Mouse (Mus musculus) lung, postnatal 0 days (tissue): ENCODE data around the gene Ube2m. TPM values are rescaled to one million over a fixed set of nuclear protein-coding genes. Genes with fewer than 3 reads are reported as not detected.

ENCODE experiments used
- ATAC-seq: fragments of 200-750 bp; cut with Nextera tagmentation; 2 replicates; pipeline ENCODE4 v1.8.0; 2017; ENCODE audit warnings: moderate library complexity
- DNase-seq: peaks from one replicate; pipeline ENCODE4 v3.0.0-alpha.2; 2016; ENCODE audit warnings: low spot score
- H3K27ac ChIP-seq: fragments of 300-500 bp; sonication (generic); 2 replicates; pipeline ENCODE4 v1.5.1; 2014; ENCODE audit warnings: antibody characterized with exemption, mild to moderate bottlenecking, low read length, mixed read lengths
- H3K27me3 ChIP-seq: fragments of 300-500 bp; sonication (generic); replicated peaks from 2 replicates; pipeline ENCODE4 v1.6.1; 2014; ENCODE audit warnings: low read length, mixed read lengths; ENCODE audit not compliant: insufficient read depth
- H3K36me3 ChIP-seq: fragments of 300-500 bp; sonication (generic); 2 replicates; pipeline ENCODE4 v1.6.1; 2014; ENCODE audit warnings: low read length, mixed read lengths; ENCODE audit not compliant: insufficient read depth
- H3K4me1 ChIP-seq: fragments of 300-500 bp; sonication (generic); 2 replicates; pipeline ENCODE4 v1.6.1; 2014; ENCODE audit warnings: antibody characterized with exemption, low read depth, low read length, mixed read lengths; ENCODE audit not compliant: insufficient read depth
- H3K4me2 ChIP-seq: fragments of 300-500 bp; sonication (generic); replicated peaks from 2 replicates; pipeline ENCODE4 v1.6.1; 2014; ENCODE audit warnings: low read depth, mild to moderate bottlenecking, low read length, moderate library complexity, mixed read lengths
- H3K4me3 ChIP-seq: fragments of 300-500 bp; sonication (generic); 2 replicates; pipeline ENCODE4 v1.5.1; 2014; ENCODE audit warnings: low read depth, low read length
- H3K9ac ChIP-seq: fragments of 300-500 bp; sonication (generic); replicated peaks from 2 replicates; pipeline ENCODE4 v1.6.1; 2014; ENCODE audit warnings: low read depth, mild to moderate bottlenecking
- H3K9me3 ChIP-seq: fragments of 300-500 bp; sonication (generic); 2 replicates; pipeline ENCODE4 v1.6.1; 2016; ENCODE audit warnings: low read length, mixed read lengths
- CTCF ChIP-seq: IDR thresholded peaks from 2 replicates; pipeline ENCODE4 v1.5.1; 2016; ENCODE audit warnings: antibody characterized with exemption, mild to moderate bottlenecking
- EP300 ChIP-seq: IDR thresholded peaks from 2 replicates; pipeline ENCODE4 v1.6.1; 2016; ENCODE audit warnings: antibody characterized with exemption, mild to moderate bottlenecking, control low read depth
- WGBS: fragments of 180-500 bp; shearing (Covaris S2); extraction: QIAGEN DNeasy Blood & Tissue Kit; methylation state at CpG from one replicate; pipeline ENCODE4 v1.1.7; 2014; 5-methylcytosine and 5-hydroxymethylcytosine counted together
- polyA plus RNA-seq: library from polyadenylated mRNA; unstranded; fragments of >200 nt; fragmentation: Nextera tagmentation; extraction: Ambion mirVana; gene quantifications from 2 replicates; pipeline ENCODE4 v1.2.1, GENCODE M21; 2015

The Ube2m gene
- polyA plus RNA-seq, 1 experiment from 2014 or later = 78.1 TPM

DNA sequence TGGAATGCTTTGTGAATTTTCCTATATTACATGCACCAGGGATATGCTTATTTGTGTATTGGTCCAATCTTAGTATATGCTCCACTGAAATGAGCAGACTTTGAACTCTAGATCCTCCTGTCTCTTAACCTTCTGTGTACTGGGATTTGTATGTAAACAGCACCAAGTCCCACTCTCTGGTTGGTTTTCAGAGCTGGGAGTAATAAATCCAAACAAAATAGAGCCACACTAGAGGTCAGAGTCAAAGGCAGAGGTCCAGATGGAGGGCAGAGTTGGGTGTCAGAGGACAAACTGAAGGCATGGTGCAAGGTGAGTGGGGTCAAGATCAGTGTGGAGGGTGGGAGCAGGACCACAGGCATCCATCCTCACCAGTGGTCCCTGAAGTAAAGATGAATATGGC is 42.2 kb downstream of the Ube2m start:
- DNase-seq (no peak), ATAC-seq (no peak)
- no peaks in the 10 kb centered on the region for H3K27me3 ChIP-seq
- H3K4me3 ChIP-seq = no peak overlapping the region
- H3K36me3 ChIP-seq = no peaks in the 10 kb centered on the region
- TF ChIP-seq EP300 (no peak), CTCF (no peak)
- no peaks in the 10 kb centered on the region for H3K9me3 ChIP-seq
- no peak overlapping the region for H3K9ac ChIP-seq
- H3K4me1 ChIP-seq = no peaks in the 10 kb centered on the region
- H3K4me2 ChIP-seq = no peak overlapping the region
- H3K27ac ChIP-seq = no peak overlapping the region

DNA sequence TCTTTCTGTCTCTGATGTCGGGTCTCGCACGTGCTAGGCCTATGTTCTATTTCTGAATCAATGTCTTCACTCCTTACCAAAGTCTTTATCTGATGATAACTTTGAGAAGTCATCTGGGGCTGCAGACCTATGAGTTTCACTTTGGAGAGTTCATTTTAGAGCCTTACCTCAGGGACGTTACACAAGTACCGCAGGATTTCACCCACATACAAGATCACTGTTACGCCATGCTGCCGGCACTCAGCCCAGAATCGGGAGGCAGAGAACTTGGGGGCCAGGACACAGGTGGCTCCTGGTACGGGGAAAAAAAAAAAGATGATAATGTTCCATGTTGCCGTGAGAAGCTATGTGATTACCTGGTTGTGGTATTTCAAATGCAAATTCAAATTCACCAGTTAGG is 44.9 kb downstream of the Ube2m start:
- H3K4me1 ChIP-seq = no peaks in the 10 kb centered on the region
- H3K27me3 ChIP-seq = no peaks in the 10 kb centered on the region
- no peak overlapping the region for H3K4me2 ChIP-seq
- H3K4me3 ChIP-seq = no peak overlapping the region
- no peaks in the 10 kb centered on the region for H3K9me3 ChIP-seq
- TF ChIP-seq CTCF (no peak), EP300 (no peak)
- DNase-seq = no peak
- H3K9ac ChIP-seq = no peak overlapping the region
- H3K36me3 ChIP-seq = no peaks in the 10 kb centered on the region
- no peak for ATAC-seq
- H3K27ac ChIP-seq = no peak overlapping the region
- 85% methylated on average over 10 of the region's 10 CpGs for WGBS

DNA sequence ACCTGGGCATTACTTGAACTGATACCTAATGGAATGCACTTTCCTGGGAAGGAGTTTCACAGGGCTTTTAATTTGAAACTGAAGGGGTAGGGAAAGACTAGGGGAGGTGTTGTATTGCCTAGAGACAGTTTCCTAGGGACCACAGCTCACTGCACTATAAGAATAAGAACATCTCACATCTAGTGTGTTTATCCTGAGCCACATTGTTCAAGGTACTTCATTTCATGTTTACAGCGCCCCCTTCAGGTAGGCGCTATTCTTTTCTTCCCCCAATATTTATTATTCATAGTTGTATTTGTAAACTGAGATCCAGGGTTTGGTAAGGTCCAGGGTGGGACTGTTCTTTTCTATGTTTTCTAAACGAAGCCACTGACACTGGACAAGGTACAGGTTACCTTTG is 45.9 kb downstream of the Ube2m start:
- no peak overlapping the region for H3K27ac ChIP-seq
- ATAC-seq (peak; percentile 68), DNase-seq (peak; percentile 71)
- H3K27me3 ChIP-seq = no peaks in the 10 kb centered on the region
- no peak overlapping the region for H3K4me3 ChIP-seq
- no peaks in the 10 kb centered on the region for H3K4me1 ChIP-seq
- 4% methylated on average over 3 of the region's 3 CpGs for WGBS
- no peak overlapping the region for H3K9ac ChIP-seq
- H3K4me2 ChIP-seq = no peak overlapping the region
- no peaks in the 10 kb centered on the region for H3K9me3 ChIP-seq
- H3K36me3 ChIP-seq = no peaks in the 10 kb centered on the region
- TF ChIP-seq CTCF = peak; percentile 69
- TF ChIP-seq EP300 = no peak

DNA sequence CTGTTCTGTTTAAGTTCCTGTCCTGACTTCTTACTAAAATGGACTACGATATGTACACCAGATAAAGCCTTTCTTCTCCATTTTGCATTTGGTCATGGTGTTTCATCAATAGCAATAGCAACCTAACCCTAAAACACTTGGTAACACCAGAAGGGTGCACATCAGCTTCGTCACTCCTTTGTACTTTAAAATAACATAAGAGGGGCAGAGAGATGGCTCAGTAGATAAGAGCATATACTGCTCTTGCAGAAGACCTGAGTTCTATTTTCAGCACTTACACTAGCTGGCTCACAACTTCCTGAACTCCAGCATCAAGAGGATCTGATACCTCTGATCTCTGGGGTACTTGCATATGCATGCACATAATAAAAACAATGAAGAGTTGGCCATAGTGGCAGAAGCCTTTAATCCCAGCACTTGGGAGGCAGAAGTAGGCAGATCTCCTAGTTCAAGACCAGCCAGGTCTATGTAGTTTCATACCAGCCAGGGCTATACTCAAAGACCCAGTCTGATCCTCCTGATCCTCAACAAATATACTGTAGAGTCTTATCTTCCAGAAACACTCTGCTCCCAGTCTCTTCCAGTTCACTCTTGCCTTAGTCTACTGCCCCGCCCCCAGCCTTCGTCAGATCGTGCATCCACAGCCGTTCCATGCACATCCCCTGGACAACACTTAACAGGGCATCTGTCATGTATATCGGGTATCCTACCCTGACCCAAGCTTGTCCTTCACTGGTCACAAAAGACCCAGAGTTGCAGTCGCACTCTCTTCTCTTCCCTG is 50.5 kb downstream of the Ube2m start:
- Histone ChIP-seq H3K9ac (no peak overlapping the region), H3K36me3 (no peaks in the 10 kb centered on the region), H3K27me3 (no peaks in the 10 kb centered on the region), H3K4me2 (no peak overlapping the region), H3K27ac (no peak overlapping the region), H3K9me3 (no peaks in the 10 kb centered on the region), H3K4me1 (no peaks in the 10 kb centered on the region), H3K4me3 (no peak overlapping the region)
- WGBS = 76% methylated on average over 8 of the region's 8 CpGs
- no peak for DNase-seq
- TF ChIP-seq EP300 (no peak), CTCF (no peak)
- no peak for ATAC-seq

DNA sequence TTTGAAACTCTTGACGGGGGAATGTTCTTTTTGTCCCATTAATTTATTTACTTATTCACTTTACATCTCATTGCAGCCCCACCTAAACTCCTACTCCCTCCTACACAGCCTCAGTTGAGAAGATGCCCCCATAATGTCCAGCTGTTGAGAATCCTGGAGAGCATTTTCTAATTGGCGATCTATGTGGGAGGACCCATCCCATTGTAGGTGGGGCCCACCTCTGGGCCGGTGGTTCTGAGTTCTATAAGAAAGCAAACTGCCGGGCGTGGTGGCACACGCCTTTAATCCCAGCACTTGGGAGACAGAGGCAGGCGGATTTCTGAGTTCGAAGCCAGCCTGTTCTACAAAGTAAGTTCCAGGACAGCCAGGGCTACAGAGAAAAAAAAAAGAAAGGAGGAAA is 51.2 kb downstream of the Ube2m start:
- H3K4me1 ChIP-seq = no peaks in the 10 kb centered on the region
- no peak for TF ChIP-seq EP300
- TF ChIP-seq CTCF = no peak
- no peaks in the 10 kb centered on the region for H3K9me3 ChIP-seq
- WGBS = 82% methylated on average over 8 of the region's 8 CpGs
- no peak overlapping the region for H3K4me2 ChIP-seq
- H3K4me3 ChIP-seq = no peak overlapping the region
- H3K9ac ChIP-seq = no peak overlapping the region
- DNase-seq = no peak
- no peaks in the 10 kb centered on the region for H3K36me3 ChIP-seq
- ATAC-seq = no peak
- H3K27ac ChIP-seq = no peak overlapping the region
- no peaks in the 10 kb centered on the region for H3K27me3 ChIP-seq

DNA sequence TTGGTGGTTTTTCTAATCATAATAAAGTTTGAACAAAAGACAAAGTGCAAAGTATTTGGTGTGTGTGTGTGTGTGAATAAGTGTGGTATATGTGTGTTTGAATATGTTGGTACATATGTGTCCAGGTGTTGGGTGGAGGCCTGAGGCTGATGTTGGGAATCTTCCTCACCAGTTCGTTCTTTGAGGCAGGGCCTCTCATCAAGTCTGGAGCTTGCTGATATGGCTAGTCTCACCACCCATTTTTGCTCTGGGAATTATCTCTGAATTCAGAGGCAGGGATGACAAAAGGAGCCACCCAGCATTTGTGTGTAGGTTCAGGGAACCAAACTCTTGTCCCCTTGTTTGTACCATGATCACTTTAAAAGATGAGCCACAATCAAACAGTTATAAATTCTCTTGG is 52.4 kb downstream of the Ube2m start:
- TF ChIP-seq CTCF (no peak), EP300 (no peak)
- Histone ChIP-seq H3K4me1 (no peaks in the 10 kb centered on the region), H3K36me3 (no peaks in the 10 kb centered on the region), H3K9me3 (no peaks in the 10 kb centered on the region), H3K27ac (no peak overlapping the region), H3K9ac (no peak overlapping the region), H3K27me3 (no peaks in the 10 kb centered on the region), H3K4me2 (no peak overlapping the region), H3K4me3 (no peak overlapping the region)
- ATAC-seq (no peak), DNase-seq (no peak)
- 76% methylated on average over 1 of the region's 1 CpGs for WGBS

Other genes with a start within 250 kb of the Ube2m start
- gene Zscan18, start 234.6 kb downstream of the Ube2m start, polyA plus RNA-seq = 1.3 and 2.0 TPM in 2 replicates
- gene Zfp329, start 219.4 kb downstream of the Ube2m start, polyA plus RNA-seq = 7.2 and 8.5 TPM in 2 replicates
- gene Zfp110, start 203.5 kb downstream of the Ube2m start, polyA plus RNA-seq = 26.4 and 28.3 TPM in 2 replicates
- 2.5 TPM in 2 replicates for gene Zfp128, start 157.1 kb downstream of the Ube2m start, polyA plus RNA-seq
- 4.4 and 4.7 TPM in 2 replicates for gene Zscan22, start 140.5 kb downstream of the Ube2m start, polyA plus RNA-seq
- gene Rps5, start 116.0 kb downstream of the Ube2m start, polyA plus RNA-seq = 609 and 716 TPM in 2 replicates
- gene Rnf225, start 110.9 kb downstream of the Ube2m start, polyA plus RNA-seq = 1.3 and 1.4 TPM in 2 replicates
- gene Zfp324, start 72.4 kb downstream of the Ube2m start, polyA plus RNA-seq = 5.5 and 5.7 TPM in 2 replicates
- 3.9 and 4.0 TPM in 2 replicates for gene Zfp446, start 60.4 kb downstream of the Ube2m start, polyA plus RNA-seq
- gene Slc27a5, start 40.1 kb downstream of the Ube2m start, polyA plus RNA-seq = not detected in 2 replicates
- gene Trim28, start 39.2 kb downstream of the Ube2m start, polyA plus RNA-seq = 85.6 and 87.2 TPM in 2 replicates
- 11.9 and 12.2 TPM in 2 replicates for gene Zbtb45, start 28.2 kb downstream of the Ube2m start, polyA plus RNA-seq
- 254 and 264 TPM in 2 replicates for gene Chmp2a, start 3.5 kb downstream of the Ube2m start, polyA plus RNA-seq
- 2.0 and 2.1 TPM in 2 replicates for gene Mzf1, start 16.5 kb upstream of the Ube2m start, polyA plus RNA-seq
- not detected in 2 replicates for gene Vmn1r85, start 56.9 kb upstream of the Ube2m start, polyA plus RNA-seq
- gene Vmn1r86, start 81.6 kb upstream of the Ube2m start, polyA plus RNA-seq = not detected in 2 replicates
- not detected in 2 replicates for gene Vmn1r87, start 101.9 kb upstream of the Ube2m start, polyA plus RNA-seq
- not detected in 2 replicates for gene Vmn1r88, start 121.3 kb upstream of the Ube2m start, polyA plus RNA-seq
- not detected in 2 replicates for gene Vmn1r89, start 174.7 kb upstream of the Ube2m start, polyA plus RNA-seq
- gene Lig1, start 239.0 kb upstream of the Ube2m start, polyA plus RNA-seq = 16.5 and 20.2 TPM in 2 replicates
- gene Zswim9, start 240.4 kb upstream of the Ube2m start, polyA plus RNA-seq = 4.7 and 5.5 TPM in 2 replicates